Mouse (Mus musculus) forebrain, postnatal 0 days (tissue): ENCODE measurements around the gene Kmt2d. TPM values are rescaled to one million over a fixed set of nuclear protein-coding genes. Genes with fewer than 3 reads are reported as not detected.

Experiments
- ATAC-seq: fragments of 200-750 bp; cut with Nextera tagmentation; 2 replicates; pipeline ENCODE4 v1.8.0; 2017; ENCODE audit warnings: mild to moderate bottlenecking, moderate library complexity
- DNase-seq: peaks from one replicate; pipeline ENCODE4 v3.0.0-alpha.2; 2015
- H3K27ac ChIP-seq: fragments of 300-500 bp; sonication (generic); 2 replicates; pipeline ENCODE4 v1.5.1; 2014; ENCODE audit warnings: low read depth, mild to moderate bottlenecking, antibody characterized with exemption, low read length, moderate library complexity, mixed read lengths
- H3K27me3 ChIP-seq: fragments of 300-500 bp; sonication (generic); 2 replicates; pipeline ENCODE4 v1.6.1; 2014; ENCODE audit warnings: mild to moderate bottlenecking, low read length, mixed read lengths; ENCODE audit not compliant: insufficient read depth
- H3K36me3 ChIP-seq: fragments of 300-500 bp; sonication (generic); 2 replicates; pipeline ENCODE4 v1.6.1; 2014; ENCODE audit warnings: mild to moderate bottlenecking, moderate library complexity; ENCODE audit not compliant: insufficient read depth
- H3K4me1 ChIP-seq: fragments of 300-500 bp; sonication (generic); 2 replicates; pipeline ENCODE4 v1.6.1; 2014; ENCODE audit warnings: antibody characterized with exemption; ENCODE audit not compliant: insufficient read depth
- H3K4me2 ChIP-seq: fragments of 300-500 bp; sonication (generic); 2 replicates; pipeline ENCODE4 v1.6.1; 2014; ENCODE audit warnings: low read depth, mild to moderate bottlenecking, moderate library complexity
- H3K4me3 ChIP-seq: fragments of 300-500 bp; sonication (generic); 2 replicates; pipeline ENCODE4 v1.5.1; 2014; ENCODE audit warnings: low read depth, low read length, mixed read lengths
- H3K9ac ChIP-seq: fragments of 300-500 bp; sonication (generic); 2 replicates; pipeline ENCODE4 v1.6.1; 2014; ENCODE audit warnings: mild to moderate bottlenecking
- H3K9me3 ChIP-seq: fragments of 300-500 bp; sonication (generic); 2 replicates; pipeline ENCODE4 v1.6.1; 2016; ENCODE audit warnings: low read length
- CTCF ChIP-seq: sonication (generic); IDR thresholded peaks from 2 replicates; pipeline ENCODE4 v1.5.1; 2016; ENCODE audit warnings: antibody characterized with exemption, control low read depth, low read depth
- WGBS: fragments of 180-500 bp; shearing (Covaris S2); extraction: QIAGEN DNeasy Blood & Tissue Kit; methylation state at CpG from one replicate; pipeline ENCODE4 v1.1.7; 2014; 5-methylcytosine and 5-hydroxymethylcytosine counted together
- polyA plus RNA-seq: library from polyadenylated mRNA; unstranded; fragments of >200 nt; fragmentation: Nextera tagmentation; extraction: Ambion mirVana; gene quantifications from 2 replicates; pipeline ENCODE4 v1.2.1, GENCODE M21; 2015
- total RNA-seq: library from RNA; depleted of rRNA; stranded (reverse); fragments of >200 nt; gene quantifications from 2 replicates; pipeline ENCODE4 v1.2.3, GENCODE M21; 2014; rRNA removed

Kmt2d gene
- total and polyA plus RNA-seq, 2 experiments from 2014 or later, result 6.2 to 25.8 TPM

DNA sequence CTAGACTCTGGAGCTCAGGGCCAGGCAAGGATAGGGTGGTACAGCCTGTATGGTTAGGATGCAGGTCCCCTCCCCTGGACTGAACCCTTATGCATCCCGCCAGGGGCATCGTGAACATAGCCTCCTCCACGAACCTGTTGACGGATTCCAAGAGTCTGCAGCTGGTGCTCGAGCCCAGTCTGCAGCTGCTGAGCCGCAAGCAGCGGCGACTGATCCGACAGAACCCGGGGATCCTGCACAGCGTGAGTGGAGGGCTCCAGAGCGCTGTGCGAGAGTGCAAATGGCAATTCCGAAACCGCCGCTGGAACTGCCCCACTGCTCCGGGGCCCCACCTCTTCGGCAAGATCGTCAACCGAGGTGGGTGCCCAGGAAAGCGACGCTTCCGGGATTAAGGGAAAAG is 80.2 kb downstream of the Kmt2d start:
- no peak for DNase-seq
- peak overlapping the region; percentile 11; the same call in 1 of the 2 replicates for H3K4me3 ChIP-seq
- no peak for ATAC-seq
- no peaks in the 10 kb centered on the region for H3K4me1 ChIP-seq
- 0 out of 2 replicates have a peak, but pooled peaks cover 1% of the 10 kb centered on the region for H3K9me3 ChIP-seq
- H3K27ac ChIP-seq, result no peak overlapping the region
- no peak for TF ChIP-seq CTCF
- peaks cover 79% of the 10 kb centered on the region for H3K27me3 ChIP-seq
- 3% methylated on average over 23 of the region's 23 CpGs for WGBS
- H3K36me3 ChIP-seq, result no peaks in the 10 kb centered on the region
- no peak overlapping the region for H3K9ac ChIP-seq
- H3K4me2 ChIP-seq, result no peak overlapping the region; the same call in 1 of the 2 replicates

GRCm38 (mm10) chr15:98789661-98790535 is 81.1 kb downstream of the Kmt2d start, which contains the start of gene Wnt1:
Wnt1 (plus strand) TSS chr15:98789857.
- no peak for DNase-seq
- 2% methylated on average over 47 of the region's 51 CpGs for WGBS
- no peak for ATAC-seq

GRCm38 (mm10) chr15:98788972-98789660 is 81.9 kb downstream of the Kmt2d start:
- Histone ChIP-seq H3K4me3 (no peak overlapping the region), H3K9me3 (0 out of 2 replicates have a peak, but pooled peaks cover 3% of the 10 kb centered on the region), H3K36me3 (no peaks in the 10 kb centered on the region), H3K27ac (no peak overlapping the region), H3K9ac (no peak overlapping the region), H3K27me3 (peaks cover 64% of the 10 kb centered on the region), H3K4me2 (no peak overlapping the region), H3K4me1 (no peaks in the 10 kb centered on the region)
- no peak for DNase-seq
- no peak for ATAC-seq
- no peak; the same call in 1 of the 2 replicates for TF ChIP-seq CTCF
- 11% methylated on average over 24 of the region's 24 CpGs for WGBS

More at GRCm38 (mm10) chr15:98789661-98790535, 81.1 kb downstream of the Kmt2d start, which contains the start of gene Wnt1:
- Histone ChIP-seq H3K27me3 (peaks cover 70% of the 10 kb centered on the region), H3K4me2 (no peak within 1 kb of the TSS), H3K27ac (no peak within 1 kb of the TSS), H3K4me3 (no peak within 1 kb of the TSS), H3K36me3 (no peaks in the 10 kb centered on the region), H3K9ac (no peak within 1 kb of the TSS), H3K4me1 (no peaks in the 10 kb centered on the region), H3K9me3 (0 out of 2 replicates have a peak, but pooled peaks cover 3% of the 10 kb centered on the region)
- TF ChIP-seq CTCF, result peak; percentile 65; the same call in 1 of the 2 replicates

GRCm38 (mm10) chr15:98787930-98788329 is 83.1 kb downstream of the Kmt2d start:
- peak; percentile 71 for DNase-seq
- 0 out of 2 replicates have a peak, but pooled peaks cover 3% of the 10 kb centered on the region for H3K9me3 ChIP-seq

DNA sequence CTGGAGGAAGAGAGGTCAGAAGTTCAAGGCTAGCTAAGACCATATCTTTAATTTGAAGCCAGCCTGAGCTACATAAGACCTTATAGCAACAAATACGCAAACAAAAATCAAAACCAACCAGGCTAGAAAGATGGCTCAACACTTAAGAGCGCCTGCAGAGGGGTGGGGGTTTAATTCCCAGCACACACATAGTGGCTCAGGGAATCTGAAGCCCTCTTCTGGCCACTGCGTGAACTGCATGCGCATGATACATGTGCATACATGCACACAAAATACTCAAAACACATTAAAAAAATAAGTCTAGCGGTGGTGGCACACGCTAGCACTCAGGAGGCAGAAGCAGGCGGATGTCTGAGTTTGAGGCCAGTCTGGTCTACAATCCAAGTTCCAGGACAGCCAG is 85.3 kb downstream of the Kmt2d start:
- H3K27me3 ChIP-seq, result peaks cover 48% of the 10 kb centered on the region

More at GRCm38 (mm10) chr15:98787930-98788329, 83.1 kb downstream of the Kmt2d start:
- WGBS, result 17% methylated on average over 4 of the region's 4 CpGs
- H3K4me1 ChIP-seq, result no peaks in the 10 kb centered on the region
- ATAC-seq, result peak; percentile 83
- H3K4me3 ChIP-seq, result no peak overlapping the region
- H3K9ac ChIP-seq, result no peak overlapping the region
- no peak overlapping the region for H3K4me2 ChIP-seq
- peaks cover 52% of the 10 kb centered on the region for H3K27me3 ChIP-seq
- peak; percentile 87 for TF ChIP-seq CTCF
- no peak overlapping the region for H3K27ac ChIP-seq
- no peaks in the 10 kb centered on the region for H3K36me3 ChIP-seq

More for the DNA sequence above, 85.3 kb downstream of the Kmt2d start:
- Histone ChIP-seq H3K4me3 (no peak overlapping the region), H3K27ac (no peak overlapping the region), H3K9ac (no peak overlapping the region), H3K4me1 (no peaks in the 10 kb centered on the region), H3K4me2 (no peak overlapping the region), H3K9me3 (0 out of 2 replicates have a peak, but pooled peaks cover 3% of the 10 kb centered on the region), H3K36me3 (no peaks in the 10 kb centered on the region)
- TF ChIP-seq CTCF, result peak; percentile 71
- ATAC-seq (no peak; the same call in 1 of the 2 replicates), DNase-seq (no peak)
- 40% methylated on average over 7 of the region's 7 CpGs for WGBS

Other genes with a start within 250 kb of the Kmt2d start
- gene Cacnb3, start 240.4 kb downstream of the Kmt2d start, total RNA-seq, result 191 and 201 TPM in 2 replicates
- 133 and 139 TPM in 2 replicates for gene Cacnb3, start 240.4 kb downstream of the Kmt2d start, polyA plus RNA-seq
- gene Ddx23, start 208.3 kb downstream of the Kmt2d start, total RNA-seq, result 54.9 and 70.6 TPM in 2 replicates
- gene Ddx23, start 208.3 kb downstream of the Kmt2d start, polyA plus RNA-seq, result 11.9 and 13.8 TPM in 2 replicates
- gene Rnd1, start 193.7 kb downstream of the Kmt2d start, total RNA-seq, result 34.1 and 56.6 TPM in 2 replicates
- 20.9 and 24.1 TPM in 2 replicates for gene Rnd1, start 193.7 kb downstream of the Kmt2d start, polyA plus RNA-seq
- gene Ccdc65, start 163.0 kb downstream of the Kmt2d start, total RNA-seq, result 6.1 and 8.2 TPM in 2 replicates
- 5.6 and 10.5 TPM in 2 replicates for gene Ccdc65, start 163.0 kb downstream of the Kmt2d start, polyA plus RNA-seq
- 0.90 and 2.9 TPM in 2 replicates for gene Fkbp11, start 143.0 kb downstream of the Kmt2d start, total RNA-seq
- gene Fkbp11, start 143.0 kb downstream of the Kmt2d start, polyA plus RNA-seq, result 5.2 and 5.3 TPM in 2 replicates
- gene Arf3, start 108.0 kb downstream of the Kmt2d start, total RNA-seq, result 99.6 and 116 TPM in 2 replicates
- gene Arf3, start 108.0 kb downstream of the Kmt2d start, polyA plus RNA-seq, result 62.5 and 104 TPM in 2 replicates
- 0.31 and 1.1 TPM in 2 replicates for gene Wnt10b, start 93.1 kb downstream of the Kmt2d start, total RNA-seq
- gene Wnt10b, start 93.1 kb downstream of the Kmt2d start, polyA plus RNA-seq, result not detected in 2 replicates
- gene Wnt1, start 81.3 kb downstream of the Kmt2d start, total RNA-seq, result not detected in 2 replicates
- gene Wnt1, start 81.3 kb downstream of the Kmt2d start, polyA plus RNA-seq, result 0.33 and 0.35 TPM in 2 replicates
- gene Ddn, start 61.7 kb downstream of the Kmt2d start, total RNA-seq, result 36.3 and 49.6 TPM in 2 replicates
- gene Ddn, start 61.7 kb downstream of the Kmt2d start, polyA plus RNA-seq, result 2.2 TPM in 2 replicates
- gene Prkag1, start 39.7 kb downstream of the Kmt2d start, total RNA-seq, result 46.5 and 48.3 TPM in 2 replicates
- 55.0 and 58.4 TPM in 2 replicates for gene Prkag1, start 39.7 kb downstream of the Kmt2d start, polyA plus RNA-seq
- 16.5 and 20.7 TPM in 2 replicates for gene Rhebl1, start 23.3 kb upstream of the Kmt2d start, total RNA-seq
- 34.1 and 37.5 TPM in 2 replicates for gene Rhebl1, start 23.3 kb upstream of the Kmt2d start, polyA plus RNA-seq
- 0.15 and 0.76 TPM in 2 replicates for gene Dhh, start 27.3 kb upstream of the Kmt2d start, total RNA-seq
- 0.25 and 0.58 TPM in 2 replicates for gene Dhh, start 27.3 kb upstream of the Kmt2d start, polyA plus RNA-seq
- gene Lmbr1l, start 47.0 kb upstream of the Kmt2d start, total RNA-seq, result 44.1 and 59.3 TPM in 2 replicates
- gene Lmbr1l, start 47.0 kb upstream of the Kmt2d start, polyA plus RNA-seq, result 20.1 and 22.4 TPM in 2 replicates
- 1,927 and 1,958 TPM in 2 replicates for gene Tuba1b, start 63.4 kb upstream of the Kmt2d start, total RNA-seq
- 1,265 and 1,341 TPM in 2 replicates for gene Tuba1b, start 63.4 kb upstream of the Kmt2d start, polyA plus RNA-seq
- gene Gm49450, start 82.3 kb upstream of the Kmt2d start, total RNA-seq, result 1,610 and 2,499 TPM in 2 replicates
- gene Gm49450, start 82.3 kb upstream of the Kmt2d start, polyA plus RNA-seq, result not detected in 2 replicates
- 18,820 and 21,160 TPM in 2 replicates for gene Tuba1a, start 82.5 kb upstream of the Kmt2d start, total RNA-seq
- 18,258 and 23,279 TPM in 2 replicates for gene Tuba1a, start 82.5 kb upstream of the Kmt2d start, polyA plus RNA-seq
- gene Tuba1c, start 158.7 kb upstream of the Kmt2d start, total RNA-seq, result 22.1 and 24.9 TPM in 2 replicates
- 16.4 and 18.8 TPM in 2 replicates for gene Tuba1c, start 158.7 kb upstream of the Kmt2d start, polyA plus RNA-seq
- gene Prph, start 184.0 kb upstream of the Kmt2d start, total RNA-seq, result 1.7 and 2.3 TPM in 2 replicates
- gene Prph, start 184.0 kb upstream of the Kmt2d start, polyA plus RNA-seq, result 2.3 and 2.4 TPM in 2 replicates
- gene Troap, start 203.4 kb upstream of the Kmt2d start, total RNA-seq, result 1.5 and 3.9 TPM in 2 replicates
- gene Troap, start 203.4 kb upstream of the Kmt2d start, polyA plus RNA-seq, result 2.7 and 3.1 TPM in 2 replicates
- gene C1ql4, start 216.6 kb upstream of the Kmt2d start, total RNA-seq, result 0.23 and 0.48 TPM in 2 replicates
- 0.40 TPM in 1 of 2 replicates, not detected in the other for gene C1ql4, start 216.6 kb upstream of the Kmt2d start, polyA plus RNA-seq
- 0.38 and 0.71 TPM in 2 replicates for gene Dnajc22, start 222.0 kb upstream of the Kmt2d start, total RNA-seq
- gene Dnajc22, start 222.0 kb upstream of the Kmt2d start, polyA plus RNA-seq, result 0.15 and 0.51 TPM in 2 replicates